Mouse (Mus musculus): ENCODE data around the gene Arhgdig.

The Arhgdig gene

GRCm38 (mm10) chr17:26207686-26208085 lies at the start of gene Arhgdig:
Arhgdig (minus strand) TSS chr17:26207786.
- in situ Hi-C loops (cut with MboI, MseI), result no loop called here

- in situ Hi-C loops (cut with MboI, MseI), result no loop called here
Measured at GRCm38 (mm10) chr17:26255313-26255712, 47.7 kb upstream of the Arhgdig start.

GRCm38 (mm10) chr17:26253399-26253798 lies 45.8 kb upstream of the Arhgdig start:
- in situ Hi-C loops (cut with MboI, MseI), result no loop called here

- in situ Hi-C loops (cut with MboI, MseI), result no loop called here
Measured at GRCm38 (mm10) chr17:26252539-26253251, 45.1 kb upstream of the Arhgdig start, which contains the start of gene Luc7l. Luc7l (plus strand) TSS chr17:26252896.

GRCm38 (mm10) chr17:26251886-26252538 lies 44.4 kb upstream of the Arhgdig start:
- in situ Hi-C loops (cut with MboI, MseI), result no loop called here

- in situ Hi-C loops (cut with MboI, MseI), result no loop called here
Measured at GRCm38 (mm10) chr17:26244101-26244841, 36.7 kb upstream of the Arhgdig start, which contains the start of gene Fam234a. Fam234a (minus strand) TSS chr17:26244242.

GRCm38 (mm10) chr17:26243471-26244100 lies 36.0 kb upstream of the Arhgdig start:
- in situ Hi-C loops (cut with MboI, MseI), result no loop called here

GRCm38 (mm10) chr17:26240990-26241389 lies 33.4 kb upstream of the Arhgdig start:
- in situ Hi-C loops (cut with MboI, MseI), result no loop called here

- in situ Hi-C loops (cut with MboI, MseI), result no loop called here
Measured at GRCm38 (mm10) chr17:26240120-26240790, 32.7 kb upstream of the Arhgdig start.

GRCm38 (mm10) chr17:26239551-26239950 lies 32.0 kb upstream of the Arhgdig start:
- in situ Hi-C loops (cut with MboI, MseI), result no loop called here

- in situ Hi-C loops (cut with MboI, MseI), result no loop called here
Measured at GRCm38 (mm10) chr17:26237667-26238066, 30.1 kb upstream of the Arhgdig start.

GRCm38 (mm10) chr17:26235077-26235815 lies 27.7 kb upstream of the Arhgdig start:
- in situ Hi-C loops (cut with MboI, MseI), result no loop called here

GRCm38 (mm10) chr17:26234386-26234785 lies 26.8 kb upstream of the Arhgdig start:
- in situ Hi-C loops (cut with MboI, MseI), result no loop called here

- in situ Hi-C loops (cut with MboI, MseI), result no loop called here
Measured at GRCm38 (mm10) chr17:26232863-26233262, 25.3 kb upstream of the Arhgdig start.

GRCm38 (mm10) chr17:26231156-26231555 lies 23.6 kb upstream of the Arhgdig start:
- in situ Hi-C loops (cut with MboI, MseI), result no loop called here

- in situ Hi-C loops (cut with MboI, MseI), result loop anchor here (10.0 kb wide), 1 partner anchor 745 kb away; no protein-coding TSS in a partner anchor
Measured at GRCm38 (mm10) chr17:26229776-26230175, 22.2 kb upstream of the Arhgdig start.

GRCm38 (mm10) chr17:26225150-26225549 lies 17.6 kb upstream of the Arhgdig start:
- in situ Hi-C loops (cut with MboI, MseI), result loop anchor here (10.0 kb wide), 1 partner anchor 740 kb away; no protein-coding TSS in a partner anchor

GRCm38 (mm10) chr17:26221508-26221907 lies 13.9 kb upstream of the Arhgdig start:
- in situ Hi-C loops (cut with MboI, MseI), result loop anchor here (10.0 kb wide), 1 partner anchor 737 kb away; no protein-coding TSS in a partner anchor

GRCm38 (mm10) chr17:26212681-26213080 lies 5.1 kb upstream of the Arhgdig start:
- in situ Hi-C loops (cut with MboI, MseI), result no loop called here

GRCm38 (mm10) chr17:26212241-26212640 lies 4.7 kb upstream of the Arhgdig start:
- in situ Hi-C loops (cut with MboI, MseI), result no loop called here

Data from regulatory T cell (primary cell).